Mouse (Mus musculus) thymus, postnatal 25 days (tissue): ENCODE data around the gene Plin5.
"Not testable (repeated sequence)": the region's sequence is repeated elsewhere in the genome, so short reads cannot be mapped to it uniquely, and the experiment has no call there.

Source experiments
- DNase-seq: peaks from one replicate; pipeline ENCODE4 v3.0.0; 2022

Gene Plin5

DNA sequence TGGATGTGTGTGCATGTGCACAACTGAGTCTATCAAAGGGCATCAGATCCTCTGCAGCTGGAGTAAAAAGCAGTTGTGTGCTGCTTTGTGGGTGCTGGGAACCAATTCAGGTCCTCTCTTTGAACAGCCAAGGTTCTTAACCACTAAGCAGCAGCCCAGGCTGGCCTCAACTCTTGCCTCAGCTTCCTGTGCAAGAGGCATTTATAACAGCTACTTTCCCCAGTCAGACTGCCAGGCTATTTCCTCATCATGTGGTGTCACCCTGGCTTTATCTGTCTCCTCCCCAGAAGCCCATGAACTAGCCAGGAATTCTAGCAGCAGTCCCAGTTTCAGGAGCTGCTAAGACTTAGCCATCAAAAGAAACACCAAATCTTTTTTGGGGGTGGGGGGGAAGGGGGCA, 50.9 kb downstream of the Plin5 start:
- no peak for DNase-seq

- DNase-seq: not testable (repeated sequence)
These were observed 51.7 kb downstream of the Plin5 start for GRCm38 (mm10) chr17:56065715-56066114.

DNA sequence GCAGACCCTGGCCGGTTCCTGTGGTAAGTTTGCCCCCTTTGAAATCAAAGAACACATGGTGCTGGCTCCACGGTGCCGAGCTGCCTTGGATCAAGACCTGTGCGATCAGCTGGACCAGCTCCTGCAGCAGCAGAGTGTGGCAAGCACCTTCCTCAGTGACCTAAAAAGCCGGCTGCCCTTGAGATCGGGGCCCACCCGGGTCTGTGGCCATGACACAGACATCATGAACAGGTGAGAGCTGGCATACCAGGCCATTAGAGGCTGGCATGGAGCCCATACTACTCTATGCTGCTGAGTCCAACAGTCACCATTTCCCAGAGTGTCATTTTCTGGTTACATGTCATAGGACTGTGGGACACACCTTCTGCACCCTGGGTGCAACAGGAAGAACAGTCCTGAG, 55.3 kb downstream of the Plin5 start:
- DNase-seq: no peak
